Mouse (Mus musculus) forebrain, embryonic 13.5 days (tissue): ENCODE data around the gene Hps3. TPM values are rescaled to one million over a fixed set of nuclear protein-coding genes. Genes with fewer than 3 reads are reported as not detected.
"Not testable (repeated sequence)": the region's sequence is repeated elsewhere in the genome, so short reads cannot be mapped to it uniquely, and the experiment has no call there.

Experiments
- ATAC-seq: fragments of 200-750 bp; cut with Nextera tagmentation; 2 replicates; pipeline ENCODE4 v1.8.0; 2017
- H3K27ac ChIP-seq: fragments of 300-500 bp; sonication (generic); 2 replicates; pipeline ENCODE4 v1.5.1; 2015; ENCODE audit warnings: inconsistent platforms, mild to moderate bottlenecking, moderate library complexity
- H3K27me3 ChIP-seq: fragments of 300-500 bp; sonication (generic); 2 replicates; pipeline ENCODE4 v1.6.1; 2015; ENCODE audit warnings: mild to moderate bottlenecking, inconsistent platforms
- H3K36me3 ChIP-seq: fragments of 300-500 bp; sonication (generic); 2 replicates; pipeline ENCODE4 v1.6.1; 2015; ENCODE audit warnings: mild to moderate bottlenecking, inconsistent platforms; ENCODE audit not compliant: poor library complexity, severe bottlenecking
- H3K4me1 ChIP-seq: fragments of 300-500 bp; sonication (generic); 2 replicates; pipeline ENCODE4 v1.6.1; 2015; ENCODE audit warnings: inconsistent platforms
- H3K4me2 ChIP-seq: fragments of 300-500 bp; sonication (generic); 2 replicates; pipeline ENCODE4 v1.6.1; 2015; ENCODE audit warnings: inconsistent platforms, mild to moderate bottlenecking, moderate library complexity
- H3K4me3 ChIP-seq: fragments of 300-500 bp; sonication (generic); 2 replicates; pipeline ENCODE4 v1.5.1; 2015; ENCODE audit warnings: mild to moderate bottlenecking, inconsistent platforms
- H3K9ac ChIP-seq: fragments of 300-500 bp; sonication (generic); 2 replicates; pipeline ENCODE4 v1.6.1; 2015; ENCODE audit warnings: mild to moderate bottlenecking, inconsistent platforms
- H3K9me3 ChIP-seq: fragments of 300-500 bp; sonication (generic); replicated peaks from 2 replicates; pipeline ENCODE4 v1.6.1; 2016; ENCODE audit warnings: inconsistent platforms
- whole genome bisulfite sequencing: fragments of 180-500 bp; shearing (Covaris S2); methylation state at CpG from one replicate; pipeline ENCODE4 v1.1.7; 2015; 5-methylcytosine and 5-hydroxymethylcytosine counted together
- polyA plus RNA-seq: library from polyadenylated mRNA; unstranded; fragments of >200 nt; fragmentation: Nextera tagmentation; extraction: Ambion mirVana; gene quantifications from 2 replicates; pipeline ENCODE4 v1.2.1, GENCODE M21; 2015

Hps3 gene
- polyA plus RNA-seq, 1 experiment from 2014 or later, result 10.2 TPM

DNA sequence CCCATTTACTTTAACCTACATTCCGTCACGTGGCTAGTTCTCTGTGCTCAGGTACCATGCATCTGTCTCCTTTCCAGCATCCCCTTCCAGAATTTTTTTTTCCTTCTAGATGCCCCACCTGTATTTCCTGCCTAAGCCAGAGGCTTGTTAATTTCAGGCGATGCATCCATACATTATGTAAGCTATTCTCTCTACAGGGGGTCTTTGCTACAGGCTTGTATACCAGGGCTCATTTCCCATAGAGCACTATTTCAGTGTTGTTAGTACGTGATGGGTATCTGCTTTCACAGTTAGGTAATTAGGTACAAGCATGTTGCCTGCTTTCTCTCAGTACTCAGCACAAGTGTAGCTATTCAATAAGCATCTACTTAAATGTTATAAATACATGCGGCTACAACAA is 7.3 kb downstream of the Hps3 start:
- Histone ChIP-seq H3K4me2 (no peak overlapping the region), H3K4me1 (no peaks in the 10 kb centered on the region), H3K27ac (no peak overlapping the region), H3K9ac (no peak overlapping the region), H3K4me3 (no peak overlapping the region), H3K36me3 (peaks cover 39% of the 10 kb centered on the region), H3K27me3 (no peaks in the 10 kb centered on the region), H3K9me3 (no peaks in the 10 kb centered on the region; the same call in 1 of the 2 replicates)
- WGBS, result 87% methylated on average over 5 of the region's 5 CpGs
- no peak for ATAC-seq

DNA sequence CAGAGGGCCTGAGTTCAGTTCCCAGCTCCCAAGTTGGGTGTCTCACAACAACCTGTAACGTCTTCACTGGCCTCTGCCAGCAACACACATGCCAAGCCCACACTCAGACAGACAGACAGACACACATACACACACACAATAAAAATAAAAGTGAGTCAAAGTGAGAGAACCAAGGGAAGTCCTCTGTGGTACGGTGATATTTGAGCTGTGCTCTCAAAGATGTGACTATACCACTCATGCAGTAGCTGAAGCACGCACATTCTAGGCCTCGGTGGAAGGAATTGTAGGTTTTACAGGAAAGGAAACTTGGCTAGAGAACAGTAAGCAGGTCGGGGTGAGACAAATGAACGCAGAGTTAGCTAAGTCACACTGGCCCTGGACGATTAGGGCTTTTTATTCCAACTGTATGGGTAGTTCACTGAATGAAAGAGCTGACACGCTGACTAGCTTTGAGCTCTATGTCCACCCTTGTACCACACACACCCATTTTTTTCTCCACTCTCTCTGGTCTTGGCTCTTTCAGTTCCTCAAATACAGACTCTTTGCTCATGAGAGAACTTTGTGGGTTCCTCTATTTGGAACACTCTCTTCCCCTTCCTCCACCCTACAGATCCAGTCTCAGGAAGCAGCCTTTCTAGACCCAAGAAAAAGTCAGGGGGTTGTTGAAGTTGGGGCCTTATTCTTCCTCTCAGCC is 8.0 kb downstream of the Hps3 start:
- H3K27me3 ChIP-seq, result no peaks in the 10 kb centered on the region
- no peak overlapping the region for H3K4me3 ChIP-seq
- no peak for ATAC-seq
- H3K4me2 ChIP-seq, result no peak overlapping the region
- no peak overlapping the region for H3K9ac ChIP-seq
- no peaks in the 10 kb centered on the region for H3K4me1 ChIP-seq
- H3K9me3 ChIP-seq, result no peaks in the 10 kb centered on the region; the same call in 1 of the 2 replicates
- H3K36me3 ChIP-seq, result peaks cover 46% of the 10 kb centered on the region
- WGBS, result 88% methylated on average over 8 of the region's 8 CpGs
- H3K27ac ChIP-seq, result no peak overlapping the region

DNA sequence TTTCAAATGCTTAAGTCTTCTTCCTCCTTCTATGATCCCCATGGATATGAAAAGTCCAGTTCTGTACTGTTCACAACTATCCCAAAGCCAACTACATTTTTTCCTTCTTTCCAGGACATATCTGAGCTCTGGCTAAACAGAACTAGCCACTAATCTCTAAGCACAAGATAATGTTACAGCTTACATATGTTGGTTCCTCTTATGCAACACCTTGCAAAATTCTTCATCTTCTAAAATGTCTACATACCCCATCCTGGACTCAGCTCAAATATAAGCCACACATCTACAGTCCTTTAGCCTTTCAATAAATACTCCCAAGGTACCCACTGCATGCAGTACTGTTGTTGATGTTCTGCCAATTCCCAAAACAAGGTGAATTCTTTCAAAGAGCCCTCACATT is 8.6 kb downstream of the Hps3 start:
- ATAC-seq, result no peak
- no peaks in the 10 kb centered on the region; the same call in 1 of the 2 replicates for H3K9me3 ChIP-seq
- H3K27ac ChIP-seq, result no peak overlapping the region
- H3K27me3 ChIP-seq, result no peaks in the 10 kb centered on the region
- no peaks in the 10 kb centered on the region for H3K4me1 ChIP-seq
- H3K36me3 ChIP-seq, result peaks cover 47% of the 10 kb centered on the region
- H3K9ac ChIP-seq, result no peak overlapping the region
- no peak overlapping the region for H3K4me3 ChIP-seq
- no peak overlapping the region for H3K4me2 ChIP-seq

- Histone ChIP-seq H3K9ac (no peak overlapping the region), H3K4me3 (no peak overlapping the region), H3K4me2 (no peak overlapping the region), H3K9me3 (no peaks in the 10 kb centered on the region; the same call in 1 of the 2 replicates), H3K27me3 (no peaks in the 10 kb centered on the region), H3K36me3 (peaks cover 53% of the 10 kb centered on the region), H3K27ac (no peak overlapping the region), H3K4me1 (no peaks in the 10 kb centered on the region)
- 50% methylated on average over 1 of the region's 1 CpGs for WGBS
- no peak for ATAC-seq
Observed at GRCm38 (mm10) chr3:20023832-20024231, 11.3 kb downstream of the Hps3 start.

GRCm38 (mm10) chr3:20018076-20018475 is 17.0 kb downstream of the Hps3 start:
- H3K4me2 ChIP-seq, result no peak overlapping the region
- no peaks in the 10 kb centered on the region for H3K4me1 ChIP-seq
- H3K27ac ChIP-seq, result no peak overlapping the region
- H3K27me3 ChIP-seq, result no peaks in the 10 kb centered on the region
- no peak overlapping the region for H3K9ac ChIP-seq
- H3K36me3 ChIP-seq, result peaks cover 54% of the 10 kb centered on the region
- H3K4me3 ChIP-seq, result no peak overlapping the region
- 91% methylated on average over 8 of the region's 8 CpGs for WGBS
- ATAC-seq, result no peak
- H3K9me3 ChIP-seq, result no peaks in the 10 kb centered on the region

DNA sequence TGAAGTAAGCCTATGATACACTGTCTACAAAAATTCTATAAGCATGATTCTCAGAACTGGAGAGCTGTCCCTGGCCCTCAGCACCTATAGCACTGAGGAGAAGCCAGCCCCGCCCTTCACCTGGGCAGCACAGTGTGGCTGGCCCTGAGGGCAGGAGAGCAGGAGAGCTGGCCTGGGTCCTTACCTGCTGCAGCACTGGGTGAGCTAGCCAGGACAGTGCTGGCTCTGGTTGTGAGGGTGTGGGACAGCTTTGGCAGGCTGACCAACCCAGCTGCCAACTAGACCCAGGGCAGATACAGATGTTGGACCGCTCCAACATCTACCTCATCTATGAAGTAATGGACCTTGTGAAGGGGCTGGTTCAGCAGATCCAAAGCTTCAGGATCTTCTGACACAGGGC is 20.7 kb downstream of the Hps3 start:
- no peaks in the 10 kb centered on the region for H3K27me3 ChIP-seq
- no peaks in the 10 kb centered on the region for H3K4me1 ChIP-seq
- no peaks in the 10 kb centered on the region for H3K9me3 ChIP-seq
- H3K27ac ChIP-seq, result no peak overlapping the region
- no peak for ATAC-seq
- H3K4me2 ChIP-seq, result no peak overlapping the region
- H3K9ac ChIP-seq, result no peak overlapping the region
- H3K4me3 ChIP-seq, result no peak overlapping the region
- WGBS, result 100% methylated on average over 2 of the region's 2 CpGs
- H3K36me3 ChIP-seq, result peaks cover 45% of the 10 kb centered on the region

GRCm38 (mm10) chr3:20010905-20011304 is 24.2 kb downstream of the Hps3 start:
- not testable (repeated sequence) for H3K27me3 ChIP-seq, H3K4me3 ChIP-seq, H3K27ac ChIP-seq, H3K9me3 ChIP-seq, H3K9ac ChIP-seq, ATAC-seq, H3K4me1 ChIP-seq, H3K4me2 ChIP-seq
- peaks cover 24% of the 10 kb centered on the region for H3K36me3 ChIP-seq
- 93% methylated on average over 7 of the region's 7 CpGs for WGBS

GRCm38 (mm10) chr3:20010464-20010863 is 24.7 kb downstream of the Hps3 start:
- WGBS, result 92% methylated on average over 9 of the region's 9 CpGs
- H3K9me3 ChIP-seq, result no peaks in the 10 kb centered on the region
- no peak overlapping the region for H3K27ac ChIP-seq
- ATAC-seq, result no peak
- peaks cover 20% of the 10 kb centered on the region for H3K36me3 ChIP-seq
- no peak overlapping the region for H3K4me3 ChIP-seq
- no peaks in the 10 kb centered on the region for H3K27me3 ChIP-seq
- H3K4me2 ChIP-seq, result no peak overlapping the region
- no peak overlapping the region for H3K9ac ChIP-seq
- H3K4me1 ChIP-seq, result no peaks in the 10 kb centered on the region

GRCm38 (mm10) chr3:20007759-20008158 is 27.4 kb downstream of the Hps3 start:
- H3K4me1 ChIP-seq, result no peaks in the 10 kb centered on the region
- no peak overlapping the region for H3K27ac ChIP-seq
- ATAC-seq, result no peak
- H3K9me3 ChIP-seq, result no peaks in the 10 kb centered on the region
- no peaks in the 10 kb centered on the region for H3K27me3 ChIP-seq
- H3K4me3 ChIP-seq, result no peak overlapping the region
- no peak overlapping the region for H3K4me2 ChIP-seq
- WGBS, result 92% methylated on average over 5 of the region's 5 CpGs
- no peak overlapping the region for H3K9ac ChIP-seq
- peaks cover 15% of the 10 kb centered on the region for H3K36me3 ChIP-seq

GRCm38 (mm10) chr3:20007275-20007674 is 27.8 kb downstream of the Hps3 start:
- no peak for ATAC-seq
- peaks cover 17% of the 10 kb centered on the region for H3K36me3 ChIP-seq
- H3K9ac ChIP-seq, result no peak overlapping the region
- H3K4me2 ChIP-seq, result no peak overlapping the region
- no peak overlapping the region for H3K27ac ChIP-seq
- H3K4me3 ChIP-seq, result no peak overlapping the region
- H3K27me3 ChIP-seq, result no peaks in the 10 kb centered on the region
- no peaks in the 10 kb centered on the region for H3K9me3 ChIP-seq
- WGBS, result 93% methylated on average over 4 of the region's 4 CpGs
- H3K4me1 ChIP-seq, result no peaks in the 10 kb centered on the region

DNA sequence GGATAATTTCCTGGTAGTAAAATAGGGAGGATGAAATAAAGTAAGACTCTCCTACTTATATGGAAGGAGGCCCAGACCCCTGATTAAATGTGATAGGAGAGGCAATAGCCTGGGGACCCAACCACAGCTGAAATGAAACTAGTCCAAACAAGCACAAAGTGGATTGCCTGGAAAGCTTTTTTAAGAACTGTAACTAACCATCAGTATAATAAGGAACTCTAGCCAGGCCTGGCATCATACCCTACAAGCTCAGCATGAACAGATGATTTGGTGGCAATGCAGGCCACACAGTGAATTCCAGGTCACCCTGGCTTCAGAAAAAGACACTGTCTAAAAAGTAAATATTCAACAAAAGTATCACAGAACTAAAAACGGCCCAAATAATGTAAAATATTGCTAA is 29.5 kb downstream of the Hps3 start:
- Histone ChIP-seq H3K36me3 (peaks cover 23% of the 10 kb centered on the region), H3K9ac (no peak overlapping the region), H3K27ac (no peak overlapping the region), H3K4me1 (no peaks in the 10 kb centered on the region), H3K4me3 (no peak overlapping the region), H3K27me3 (no peaks in the 10 kb centered on the region), H3K9me3 (no peaks in the 10 kb centered on the region), H3K4me2 (no peak overlapping the region)
- WGBS, result 73% methylated on average over 1 of the region's 1 CpGs
- no peak for ATAC-seq

DNA sequence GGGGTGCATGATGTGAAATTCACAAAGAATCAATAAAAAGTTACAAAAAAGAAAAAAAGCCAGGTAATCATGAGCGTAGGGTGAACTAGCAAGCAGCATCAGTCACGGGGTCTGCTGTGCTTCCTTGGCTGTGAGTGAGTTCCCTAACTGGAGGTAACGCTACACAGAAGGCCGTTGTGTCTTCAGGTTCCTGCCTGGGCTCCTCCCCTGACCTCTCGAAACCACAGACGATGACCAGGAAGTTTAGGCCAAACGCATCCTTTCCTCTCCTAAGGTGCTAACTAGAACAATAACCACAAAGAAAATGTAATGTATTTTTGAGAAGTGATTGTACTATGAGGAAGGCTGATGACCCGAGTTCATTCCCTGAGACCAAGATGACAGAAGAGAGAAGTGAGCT is 30.7 kb downstream of the Hps3 start:
- no peak overlapping the region for H3K4me3 ChIP-seq
- no peaks in the 10 kb centered on the region for H3K9me3 ChIP-seq
- H3K27me3 ChIP-seq, result no peaks in the 10 kb centered on the region
- H3K36me3 ChIP-seq, result peaks cover 17% of the 10 kb centered on the region
- no peaks in the 10 kb centered on the region for H3K4me1 ChIP-seq
- H3K27ac ChIP-seq, result no peak overlapping the region
- no peak overlapping the region for H3K4me2 ChIP-seq
- H3K9ac ChIP-seq, result no peak overlapping the region
- ATAC-seq, result no peak
- WGBS, result 90% methylated on average over 8 of the region's 8 CpGs

GRCm38 (mm10) chr3:20002786-20003185 is 32.3 kb downstream of the Hps3 start:
- 81% methylated on average over 5 of the region's 5 CpGs for WGBS
- no peak for ATAC-seq
- no peak overlapping the region for H3K9ac ChIP-seq
- peaks cover 15% of the 10 kb centered on the region; the same call in 1 of the 2 replicates for H3K36me3 ChIP-seq
- H3K4me3 ChIP-seq, result no peak overlapping the region
- no peak overlapping the region for H3K27ac ChIP-seq
- no peaks in the 10 kb centered on the region for H3K4me1 ChIP-seq
- H3K27me3 ChIP-seq, result no peaks in the 10 kb centered on the region
- H3K9me3 ChIP-seq, result no peaks in the 10 kb centered on the region
- H3K4me2 ChIP-seq, result no peak overlapping the region
